Mouse (Mus musculus) spleen, adult 2 months (tissue): Measurements from ENCODE around the gene Clstn2.

Experiments used
- CTCF ChIP-seq: fragments of 200-500 bp; IDR thresholded peaks from 2 replicates; pipeline ENCODE4 v1.5.1; 2011; ENCODE audit warnings: mild to moderate bottlenecking, inconsistent platforms; ENCODE audit not compliant: insufficient read depth, insufficient read length, insufficient replicate concordance; ENCODE audit errors: extremely low read depth
- POLR2A ChIP-seq: fragments of 200-500 bp; IDR thresholded peaks from 2 replicates; pipeline ENCODE4 v1.6.1; 2011; ENCODE audit warnings: low read depth, low read length, inconsistent platforms

DNA sequence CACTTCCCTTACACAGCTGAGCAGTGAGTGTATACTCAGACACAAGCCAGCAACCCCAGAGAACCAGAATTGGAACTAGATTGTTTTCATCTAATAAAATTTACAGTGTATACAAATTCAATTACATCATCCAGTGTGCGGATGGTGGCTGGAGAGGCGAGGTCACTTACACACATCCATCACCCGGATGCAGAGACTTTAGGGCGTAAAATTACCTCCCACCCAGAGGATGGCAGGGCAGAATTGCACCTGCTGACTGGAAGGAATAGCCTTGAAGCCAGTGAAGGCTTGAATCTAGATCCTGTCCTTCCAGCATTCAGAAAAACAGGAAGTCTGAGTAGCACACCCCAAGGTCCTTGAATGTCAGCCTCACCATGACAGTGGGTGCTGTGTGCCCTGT, 113.7 kb downstream of the Clstn2 start:
- no peak for TF ChIP-seq POLR2A
- no peak for TF ChIP-seq CTCF
